Mouse (Mus musculus) liver, embryonic 16.5 days (tissue): Measurements from ENCODE around the gene Ccdc141. TPM values are rescaled to one million over a fixed set of nuclear protein-coding genes. Genes with fewer than 3 reads are reported as not detected.

Experiments
- ATAC-seq: fragments of 200-750 bp; cut with Nextera tagmentation; 2 replicates; pipeline ENCODE4 v1.8.0; 2017; ENCODE audit warnings: low read depth, mild to moderate bottlenecking, moderate number of reproducible peaks, moderate library complexity
- H3K27ac ChIP-seq: fragments of 300-500 bp; sonication (generic); 2 replicates; pipeline ENCODE4 v1.5.1; 2014; ENCODE audit warnings: mild to moderate bottlenecking, low read length
- H3K27me3 ChIP-seq: fragments of 300-500 bp; sonication (generic); 2 replicates; pipeline ENCODE4 v1.6.1; 2014; ENCODE audit warnings: low read depth, low read length, mixed read lengths; ENCODE audit not compliant: control insufficient read depth, insufficient read depth
- H3K36me3 ChIP-seq: fragments of 300-500 bp; sonication (generic); 2 replicates; pipeline ENCODE4 v1.6.1; 2014; ENCODE audit warnings: mild to moderate bottlenecking; ENCODE audit not compliant: control insufficient read depth, insufficient read depth
- H3K4me1 ChIP-seq: fragments of 300-500 bp; sonication (generic); 2 replicates; pipeline ENCODE4 v1.6.1; 2014; ENCODE audit warnings: low read depth, low read length, mixed read lengths; ENCODE audit not compliant: control insufficient read depth
- H3K4me2 ChIP-seq: fragments of 300-500 bp; sonication (generic); 2 replicates; pipeline ENCODE4 v1.6.1; 2014; ENCODE audit warnings: low read depth, low read length, mixed read lengths
- H3K4me3 ChIP-seq: fragments of 300-500 bp; sonication (generic); 2 replicates; pipeline ENCODE4 v1.5.1; 2014; ENCODE audit warnings: low read depth, mild to moderate bottlenecking, low read length
- H3K9ac ChIP-seq: fragments of 300-500 bp; sonication (generic); 2 replicates; pipeline ENCODE4 v1.6.1; 2014; ENCODE audit warnings: low read depth, low read length
- H3K9me3 ChIP-seq: fragments of 300-500 bp; sonication (generic); replicated peaks from 2 replicates; pipeline ENCODE4 v1.6.1; 2016; ENCODE audit warnings: low read length; ENCODE audit not compliant: control insufficient read depth
- WGBS: fragments of 180-500 bp; shearing (Covaris S2); extraction: QIAGEN DNeasy Blood & Tissue Kit; methylation state at CpG from one replicate; pipeline ENCODE4 v1.1.7; 2014; ENCODE audit not compliant: insufficient replicate concordance; 5-methylcytosine and 5-hydroxymethylcytosine counted together
- microRNA-seq: library from miRNA; unstranded; fragments of <30 nt; microRNA quantifications from one replicate; pipeline ENCODE4, GENCODE M21; 2016
- polyA plus RNA-seq: library from polyadenylated mRNA; unstranded; fragments of >200 nt; fragmentation: Nextera tagmentation; extraction: Ambion mirVana; gene quantifications from 2 replicates; pipeline ENCODE4 v1.2.1, GENCODE M21; 2015

The Ccdc141 gene
- polyA plus RNA-seq, 1 experiment from 2014 or later, result 1.9 TPM

DNA sequence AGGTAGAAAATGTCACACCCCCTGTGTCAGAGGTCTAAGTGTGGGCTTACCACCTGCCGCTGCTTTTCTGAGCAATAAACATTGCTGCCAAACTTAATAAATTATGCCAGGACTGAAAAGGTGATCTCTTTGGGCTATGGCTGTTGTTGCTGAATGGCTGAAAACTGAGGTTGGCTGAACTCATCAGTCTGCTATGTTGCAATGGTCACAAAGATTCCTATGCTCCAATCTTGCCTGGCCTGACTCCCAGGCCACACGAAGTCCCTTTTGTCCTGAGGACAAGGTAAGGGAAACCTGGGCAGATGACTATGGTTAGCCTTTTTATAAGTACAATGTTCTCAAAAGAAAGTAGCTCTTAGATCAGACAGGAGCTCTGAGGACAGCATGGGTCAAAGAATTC, 204.4 kb downstream of the Ccdc141 start:
- Histone ChIP-seq H3K4me2 (no peak overlapping the region), H3K36me3 (no peaks in the 10 kb centered on the region), H3K4me3 (no peak overlapping the region), H3K27me3 (no peaks in the 10 kb centered on the region), H3K9me3 (no peaks in the 10 kb centered on the region), H3K9ac (no peak overlapping the region), H3K27ac (no peak overlapping the region), H3K4me1 (no peaks in the 10 kb centered on the region)
- no peak for ATAC-seq
- whole genome bisulfite sequencing, result 68% methylated on average over 2 of the region's 2 CpGs

DNA sequence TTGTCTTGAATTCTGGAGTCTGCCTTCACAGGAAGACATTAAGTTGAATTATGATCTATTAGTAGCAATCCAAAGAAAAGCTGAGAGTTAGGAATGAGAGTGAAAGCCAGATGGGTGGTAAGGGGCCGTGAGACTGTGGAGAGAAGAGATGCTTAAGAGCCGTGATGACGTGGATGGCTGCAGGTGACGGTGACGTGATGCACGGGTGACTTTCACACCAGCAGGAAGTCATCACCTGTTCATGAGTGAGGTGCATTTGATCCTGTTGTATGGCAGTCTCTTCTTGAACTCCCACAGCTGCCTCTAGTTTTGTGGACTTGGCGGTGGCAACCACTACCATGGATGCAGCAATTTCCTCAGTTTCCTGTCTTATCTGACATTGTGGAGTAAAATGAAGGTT, 204.9 kb downstream of the Ccdc141 start:
- H3K27ac ChIP-seq, result no peak overlapping the region
- H3K4me3 ChIP-seq, result no peak overlapping the region
- H3K9ac ChIP-seq, result no peak overlapping the region
- H3K36me3 ChIP-seq, result no peaks in the 10 kb centered on the region
- no peak overlapping the region for H3K4me2 ChIP-seq
- H3K9me3 ChIP-seq, result no peaks in the 10 kb centered on the region
- no peak for ATAC-seq
- no peaks in the 10 kb centered on the region for H3K27me3 ChIP-seq
- 69% methylated on average over 7 of the region's 7 CpGs for WGBS
- H3K4me1 ChIP-seq, result no peaks in the 10 kb centered on the region

DNA sequence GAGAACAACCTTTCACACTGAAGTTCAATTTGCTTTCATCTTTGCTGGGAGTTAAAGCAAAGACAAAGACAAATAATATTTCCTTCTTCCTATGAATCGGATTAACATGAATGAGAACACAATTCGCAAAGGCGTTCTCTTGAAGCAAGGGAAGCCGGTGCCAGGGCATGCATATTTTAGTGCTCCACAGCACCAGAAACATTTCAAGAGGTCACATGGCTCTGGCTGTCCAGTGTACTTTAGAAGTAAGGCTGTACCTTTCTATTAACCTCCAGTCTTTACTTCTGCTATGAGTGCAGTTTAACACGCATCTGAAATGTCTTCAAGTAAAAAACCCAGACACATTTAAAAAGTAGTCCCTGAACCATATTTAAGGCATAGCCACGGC, 208.4 kb downstream of the Ccdc141 start:
- ATAC-seq, result no peak
- Histone ChIP-seq H3K4me3 (no peak overlapping the region), H3K4me2 (no peak overlapping the region), H3K9ac (no peak overlapping the region), H3K27me3 (no peaks in the 10 kb centered on the region), H3K4me1 (no peaks in the 10 kb centered on the region), H3K9me3 (no peaks in the 10 kb centered on the region), H3K27ac (no peak overlapping the region), H3K36me3 (no peaks in the 10 kb centered on the region)
- WGBS, result 65% methylated on average over 6 of the region's 6 CpGs

DNA sequence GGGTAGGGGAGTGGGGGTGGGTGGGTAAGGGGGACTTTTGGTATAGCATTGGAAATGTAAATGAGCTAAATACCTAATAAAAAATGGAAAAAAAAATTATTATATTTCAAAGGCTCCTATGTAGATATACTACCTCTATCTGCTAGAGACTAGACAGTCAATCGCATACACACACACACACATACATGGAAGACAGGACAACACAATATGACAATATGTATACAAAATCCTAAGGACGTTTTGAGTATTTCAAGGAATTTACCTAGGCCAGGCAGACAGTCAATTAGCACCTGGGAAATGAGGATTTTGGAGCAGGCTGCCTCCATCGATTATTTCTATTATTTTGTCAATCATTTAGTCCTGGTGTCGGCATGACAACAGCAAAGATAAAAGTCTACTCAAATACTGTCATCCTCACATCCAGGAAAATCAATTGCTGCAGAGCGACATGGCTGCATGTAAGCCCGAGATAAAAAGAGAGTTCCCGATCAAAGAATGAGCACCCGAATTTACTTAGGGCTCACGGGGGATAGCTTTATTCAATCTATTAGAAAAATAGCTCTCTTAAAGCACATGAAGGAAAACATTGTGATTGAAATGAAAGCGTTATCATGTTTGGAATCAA, 208.9 kb downstream of the Ccdc141 start:
- Histone ChIP-seq H3K9ac (no peak overlapping the region), H3K4me3 (no peak overlapping the region), H3K4me1 (no peaks in the 10 kb centered on the region), H3K27me3 (no peaks in the 10 kb centered on the region), H3K36me3 (no peaks in the 10 kb centered on the region), H3K9me3 (no peaks in the 10 kb centered on the region), H3K4me2 (no peak overlapping the region), H3K27ac (no peak overlapping the region)
- 65% methylated on average over 10 of the region's 10 CpGs for WGBS
- ATAC-seq, result no peak

Small RNA genes within 50 kb of the gene (microRNA-seq; reads per million reads assigned to microRNA genes)
- gene Gm44360, result not detected

Other genes with a start within 250 kb of the Ccdc141 start
- gene Ttn, start 188.1 kb downstream of the Ccdc141 start, polyA plus RNA-seq, result 3.5 and 6.5 TPM in 2 replicates
- gene Sestd1, start 110.0 kb upstream of the Ccdc141 start, polyA plus RNA-seq, result 0.37 and 0.51 TPM in 2 replicates